Mouse (Mus musculus): Measurements from ENCODE around the gene Zkscan17. TPM values are rescaled to one million over a fixed set of nuclear protein-coding genes. Genes with fewer than 3 reads are reported as not detected.
A peak's percentile ranks its signal among the peaks of the same experiment; 100 is the strongest.

Gene Zkscan17
- total and polyA plus RNA-seq, 2 experiments from 2014 or later, result 15.1 to 21.1 TPM

GRCm38 (mm10) chr11:59497747-59498146, 28.8 kb downstream of the Zkscan17 start:
- Histone ChIP-seq H3K4me2 (ENCODE audit: low read depth, low read length) (no peak overlapping the region), H3K9ac (replicated peaks; ENCODE audit: low read length) (no peak overlapping the region), H3K4me1 (ENCODE audit: insufficient read depth, low read length) (no peaks in the 10 kb centered on the region), H3K27me3 (ENCODE audit: insufficient read depth, low read length) (no peaks in the 10 kb centered on the region), H3K27ac (no peak overlapping the region), H3K36me3 (ENCODE audit: insufficient read depth, low read length) (peaks cover 75% of the 10 kb centered on the region), H3K4me3 (ENCODE audit: low read length) (no peak overlapping the region), H3K9me3 (ENCODE audit: low read length) (no peaks in the 10 kb centered on the region)
- peak; percentile 25; the same call in 1 of the 2 replicates for TF ChIP-seq CTCF (IDR thresholded peaks at IDR 0.05; ENCODE audit: low read depth)
- WGBS, result 90% methylated on average over 7 of the region's 7 CpGs
- DNase-seq (ENCODE audit: low spot score), result no peak
- no peak for ATAC-seq

- ATAC-seq (no peak), DNase-seq (ENCODE audit: low spot score) (no peak)
- H3K9ac ChIP-seq (replicated peaks; ENCODE audit: low read length), result no peak overlapping the region
- H3K9me3 ChIP-seq (ENCODE audit: low read length), result no peaks in the 10 kb centered on the region
- no peaks in the 10 kb centered on the region for H3K27me3 ChIP-seq (ENCODE audit: insufficient read depth, low read length)
- H3K27ac ChIP-seq, result no peak overlapping the region
- H3K4me3 ChIP-seq (ENCODE audit: low read length), result no peak overlapping the region
- H3K4me1 ChIP-seq (ENCODE audit: insufficient read depth, low read length), result no peaks in the 10 kb centered on the region
- no peak for TF ChIP-seq CTCF (IDR thresholded peaks at IDR 0.05; ENCODE audit: low read depth)
- no peak overlapping the region for H3K4me2 ChIP-seq (ENCODE audit: low read depth, low read length)
- 86% methylated on average over 6 of the region's 6 CpGs for WGBS
- peaks cover 77% of the 10 kb centered on the region for H3K36me3 ChIP-seq (ENCODE audit: insufficient read depth, low read length)
These were observed 29.8 kb downstream of the Zkscan17 start for GRCm38 (mm10) chr11:59496672-59497310.

GRCm38 (mm10) chr11:59486222-59486621, 40.3 kb downstream of the Zkscan17 start:
- 87% methylated on average over 8 of the region's 8 CpGs for WGBS
- H3K27me3 ChIP-seq (ENCODE audit: insufficient read depth, low read length), result no peaks in the 10 kb centered on the region
- no peak overlapping the region for H3K9ac ChIP-seq (replicated peaks; ENCODE audit: low read length)
- H3K9me3 ChIP-seq (ENCODE audit: low read length), result no peaks in the 10 kb centered on the region
- DNase-seq (ENCODE audit: low spot score), result no peak
- H3K4me3 ChIP-seq (ENCODE audit: low read length), result no peak overlapping the region
- no peak for TF ChIP-seq CTCF (IDR thresholded peaks at IDR 0.05; ENCODE audit: low read depth)
- H3K4me2 ChIP-seq (ENCODE audit: low read depth, low read length), result no peak overlapping the region
- H3K4me1 ChIP-seq (ENCODE audit: insufficient read depth, low read length), result no peaks in the 10 kb centered on the region
- ATAC-seq, result no peak
- no peak overlapping the region for H3K27ac ChIP-seq
- H3K36me3 ChIP-seq (ENCODE audit: insufficient read depth, low read length), result peaks cover 43% of the 10 kb centered on the region

- WGBS, result 39% methylated on average over 2 of the region's 2 CpGs
- H3K27ac ChIP-seq, result no peak overlapping the region
- no peaks in the 10 kb centered on the region for H3K9me3 ChIP-seq (ENCODE audit: low read length)
- no peak overlapping the region for H3K4me3 ChIP-seq (ENCODE audit: low read length)
- ATAC-seq (no peak), DNase-seq (ENCODE audit: low spot score) (no peak)
- H3K4me1 ChIP-seq (ENCODE audit: insufficient read depth, low read length), result no peaks in the 10 kb centered on the region
- no peak for TF ChIP-seq CTCF (IDR thresholded peaks at IDR 0.05; ENCODE audit: low read depth)
- no peak overlapping the region for H3K4me2 ChIP-seq (ENCODE audit: low read depth, low read length)
- H3K36me3 ChIP-seq (ENCODE audit: insufficient read depth, low read length), result peaks cover 39% of the 10 kb centered on the region
- H3K27me3 ChIP-seq (ENCODE audit: insufficient read depth, low read length), result no peaks in the 10 kb centered on the region
- no peak overlapping the region for H3K9ac ChIP-seq (replicated peaks; ENCODE audit: low read length)
These were observed 40.9 kb downstream of the Zkscan17 start for GRCm38 (mm10) chr11:59485641-59486040.

GRCm38 (mm10) chr11:59483212-59483611, 43.3 kb downstream of the Zkscan17 start:
- Histone ChIP-seq H3K9me3 (ENCODE audit: low read length) (no peaks in the 10 kb centered on the region), H3K27me3 (ENCODE audit: insufficient read depth, low read length) (no peaks in the 10 kb centered on the region), H3K36me3 (ENCODE audit: insufficient read depth, low read length) (peaks cover 24% of the 10 kb centered on the region), H3K4me3 (ENCODE audit: low read length) (no peak overlapping the region), H3K9ac (replicated peaks; ENCODE audit: low read length) (no peak overlapping the region), H3K27ac (no peak overlapping the region), H3K4me1 (ENCODE audit: insufficient read depth, low read length) (no peaks in the 10 kb centered on the region), H3K4me2 (ENCODE audit: low read depth, low read length) (no peak overlapping the region)
- TF ChIP-seq CTCF (IDR thresholded peaks at IDR 0.05; ENCODE audit: low read depth), result peak; percentile 74
- 3% methylated on average over 2 of the region's 2 CpGs for WGBS
- DNase-seq (ENCODE audit: low spot score) (peak; percentile 91), ATAC-seq (no peak)

DNA sequence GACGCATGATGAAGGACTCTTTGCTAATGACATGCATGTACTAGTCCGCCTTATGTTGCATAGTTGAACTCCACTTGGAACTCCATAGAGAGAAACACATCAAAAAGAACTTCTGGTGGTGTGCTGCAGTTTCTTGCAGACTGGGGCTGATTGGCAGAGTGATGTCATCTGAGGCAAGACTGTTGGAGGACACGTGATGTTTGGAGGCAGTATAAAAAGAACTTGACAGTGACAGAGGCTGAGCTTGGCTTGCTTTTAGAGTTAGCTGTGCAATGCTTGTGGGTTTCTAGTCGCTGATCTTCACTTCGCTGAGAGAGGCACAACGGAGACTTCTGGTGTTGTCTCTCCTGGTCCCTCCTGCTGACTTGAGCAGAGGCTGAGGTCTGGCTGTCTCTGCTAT, 49.3 kb downstream of the Zkscan17 start:
- Histone ChIP-seq H3K9ac (replicated peaks; ENCODE audit: low read length) (no peak overlapping the region), H3K27me3 (ENCODE audit: insufficient read depth, low read length) (no peaks in the 10 kb centered on the region), H3K36me3 (ENCODE audit: insufficient read depth, low read length) (no peaks in the 10 kb centered on the region), H3K4me3 (ENCODE audit: low read length) (no peak overlapping the region), H3K27ac (no peak overlapping the region), H3K4me1 (ENCODE audit: insufficient read depth, low read length) (no peaks in the 10 kb centered on the region), H3K4me2 (ENCODE audit: low read depth, low read length) (no peak overlapping the region), H3K9me3 (ENCODE audit: low read length) (no peaks in the 10 kb centered on the region)
- no peak for TF ChIP-seq CTCF (IDR thresholded peaks at IDR 0.05; ENCODE audit: low read depth)
- WGBS, result 68% methylated on average over 6 of the region's 6 CpGs
- no peak for ATAC-seq
- no peak for DNase-seq (ENCODE audit: low spot score)

- H3K36me3 ChIP-seq (ENCODE audit: insufficient read depth, low read length), result no peaks in the 10 kb centered on the region
- no peaks in the 10 kb centered on the region for H3K27me3 ChIP-seq (ENCODE audit: insufficient read depth, low read length)
- no peaks in the 10 kb centered on the region for H3K9me3 ChIP-seq (ENCODE audit: low read length)
- no peaks in the 10 kb centered on the region for H3K4me1 ChIP-seq (ENCODE audit: insufficient read depth, low read length)
- H3K9ac ChIP-seq (replicated peaks; ENCODE audit: low read length), result peak within 1 kb of the TSS; percentile 94
- ATAC-seq, result peak; percentile 95
- TF ChIP-seq CTCF (IDR thresholded peaks at IDR 0.05; ENCODE audit: low read depth), result no peak
- H3K4me3 ChIP-seq (ENCODE audit: low read length), result peak within 1 kb of the TSS; percentile 85
- peak; percentile 95 for DNase-seq (ENCODE audit: low spot score)
- peak within 1 kb of the TSS; percentile 94 for H3K4me2 ChIP-seq (ENCODE audit: low read depth, low read length)
- WGBS, result under 1% methylated on average over 19 of the region's 19 CpGs
- H3K27ac ChIP-seq, result peak within 1 kb of the TSS; percentile 85
These were observed 54.2 kb downstream of the Zkscan17 start, which contains the start of gene Zfp867 for GRCm38 (mm10) chr11:59472326-59472677. TSS of gene Zfp867 (minus strand) at chr11:59472474.

Measured in hindbrain, postnatal 0 days (tissue).